Mouse (Mus musculus) liver, postnatal 0 days (tissue): ENCODE results near the gene Krtap9-3. TPM values are rescaled to one million over a fixed set of nuclear protein-coding genes. Genes with fewer than 3 reads are reported as not detected.
"Not testable (repeated sequence)": the region's sequence is repeated elsewhere in the genome, so short reads cannot be mapped to it uniquely, and the experiment has no call there.

Source experiments
- ATAC-seq: fragments of 200-750 bp; cut with Nextera tagmentation; 2 replicates; pipeline ENCODE4 v1.8.0; 2017; ENCODE audit warnings: mild to moderate bottlenecking, moderate library complexity
- DNase-seq: peaks from one replicate; pipeline ENCODE4 v3.0.0-alpha.2; 2016
- H3K27ac ChIP-seq: fragments of 300-500 bp; sonication (generic); 2 replicates; pipeline ENCODE4 v1.5.1; 2014; ENCODE audit warnings: antibody characterized with exemption, moderate library complexity, mild to moderate bottlenecking, low read depth
- H3K27me3 ChIP-seq: fragments of 300-500 bp; sonication (generic); 2 replicates; pipeline ENCODE4 v1.6.1; 2014; ENCODE audit warnings: low read length, control low read depth, mixed read lengths; ENCODE audit not compliant: insufficient read depth
- H3K36me3 ChIP-seq: fragments of 300-500 bp; sonication (generic); replicated peaks from 2 replicates; pipeline ENCODE4 v1.6.1; 2014; ENCODE audit warnings: mild to moderate bottlenecking, control low read depth, low read length, moderate library complexity, mixed read lengths; ENCODE audit not compliant: insufficient read depth
- H3K4me1 ChIP-seq: fragments of 300-500 bp; sonication (generic); 2 replicates; pipeline ENCODE4 v1.6.1; 2014; ENCODE audit warnings: antibody characterized with exemption, mild to moderate bottlenecking, control low read depth; ENCODE audit not compliant: insufficient read depth
- H3K4me2 ChIP-seq: fragments of 300-500 bp; sonication (generic); 2 replicates; pipeline ENCODE4 v1.6.1; 2014; ENCODE audit warnings: low read depth, mild to moderate bottlenecking, low read length, moderate library complexity, mixed read lengths
- H3K4me3 ChIP-seq: fragments of 300-500 bp; sonication (generic); 2 replicates; pipeline ENCODE4 v1.5.1; 2014; ENCODE audit warnings: low read depth, low read length
- H3K9ac ChIP-seq: fragments of 300-500 bp; sonication (generic); replicated peaks from 2 replicates; pipeline ENCODE4 v1.6.1; 2014; ENCODE audit warnings: mild to moderate bottlenecking, moderate library complexity
- H3K9me3 ChIP-seq: fragments of 300-500 bp; sonication (generic); 2 replicates; pipeline ENCODE4 v1.6.1; 2016; ENCODE audit warnings: mild to moderate bottlenecking, control low read depth, low read length, mixed read lengths
- CTCF ChIP-seq: sonication (generic); IDR thresholded peaks from 2 replicates; pipeline ENCODE4 v1.5.1; 2016; ENCODE audit warnings: antibody characterized with exemption, low read depth
- EP300 ChIP-seq: IDR thresholded peaks from 2 replicates; pipeline ENCODE4 v1.6.1; 2016; ENCODE audit warnings: antibody characterized with exemption, low read depth, mild to moderate bottlenecking
- WGBS: fragments of 180-500 bp; shearing (Covaris S2); extraction: QIAGEN DNeasy Blood & Tissue Kit; methylation state at CpG from one replicate; pipeline ENCODE4 v1.1.7; 2014; ENCODE audit not compliant: insufficient replicate concordance; 5-methylcytosine and 5-hydroxymethylcytosine counted together
- polyA plus RNA-seq: library from polyadenylated mRNA; unstranded; fragments of >200 nt; fragmentation: Nextera tagmentation; extraction: Ambion mirVana; gene quantifications from 2 replicates; pipeline ENCODE4 v1.2.1, GENCODE M21; 2015

Krtap9-3 gene
- polyA plus RNA-seq, 1 experiment from 2014 or later, result not detected

DNA sequence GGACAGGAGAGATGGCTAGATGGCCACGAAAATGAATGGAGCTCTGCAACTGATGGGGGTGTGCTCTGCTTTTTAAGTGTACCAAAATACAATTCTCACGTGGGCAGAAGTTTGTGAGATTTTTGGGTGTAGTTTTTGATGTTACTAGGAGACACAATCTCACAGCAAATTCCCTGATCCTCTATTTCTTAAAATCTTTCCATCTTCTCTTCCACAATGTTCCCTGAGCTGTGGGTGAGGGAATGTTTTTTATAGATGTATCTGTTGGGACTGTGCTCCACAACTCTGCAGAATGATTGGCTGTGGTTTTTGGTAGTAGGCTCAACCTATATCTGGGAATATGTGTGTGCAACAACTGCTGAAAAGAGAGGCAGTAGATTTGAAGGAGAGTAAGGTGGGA, 35.4 kb upstream of the Krtap9-3 start:
- no peak overlapping the region for H3K9ac ChIP-seq
- H3K27me3 ChIP-seq, result no peaks in the 10 kb centered on the region
- no peaks in the 10 kb centered on the region for H3K9me3 ChIP-seq
- H3K4me3 ChIP-seq, result no peak overlapping the region
- H3K4me1 ChIP-seq, result no peaks in the 10 kb centered on the region
- H3K4me2 ChIP-seq, result no peak overlapping the region
- ATAC-seq, result no peak
- no peak overlapping the region for H3K27ac ChIP-seq
- 53% methylated on average over 2 of the region's 2 CpGs for WGBS
- DNase-seq, result no peak
- no peaks in the 10 kb centered on the region for H3K36me3 ChIP-seq
- TF ChIP-seq EP300 (no peak), CTCF (no peak)

- DNase-seq, result no peak
These were observed 33.0 kb upstream of the Krtap9-3 start for GRCm38 (mm10) chr11:99630890-99631289.

GRCm38 (mm10) chr11:99628138-99628537, 30.2 kb upstream of the Krtap9-3 start, which contains the start of gene Krtap4-1:
Gene Krtap4-1, minus strand, starts transcription at chr11:99628238.
- Histone ChIP-seq H3K36me3 (no peaks in the 10 kb centered on the region), H3K27me3 (no peaks in the 10 kb centered on the region), H3K9me3 (no peaks in the 10 kb centered on the region), H3K4me1 (no peaks in the 10 kb centered on the region), H3K9ac (no peak within 1 kb of the TSS), H3K27ac (no peak within 1 kb of the TSS), H3K4me2 (no peak within 1 kb of the TSS), H3K4me3 (no peak within 1 kb of the TSS)
- WGBS, result 70% methylated on average over 4 of the region's 4 CpGs
- no peak for DNase-seq
- no peak for TF ChIP-seq EP300
- no peak for TF ChIP-seq CTCF
- ATAC-seq, result no peak

More at GRCm38 (mm10) chr11:99630890-99631289, 33.0 kb upstream of the Krtap9-3 start:
- Histone ChIP-seq H3K9me3 (no peaks in the 10 kb centered on the region), H3K27ac (no peak overlapping the region), H3K4me3 (no peak overlapping the region), H3K9ac (no peak overlapping the region), H3K27me3 (no peaks in the 10 kb centered on the region), H3K36me3 (no peaks in the 10 kb centered on the region), H3K4me1 (no peaks in the 10 kb centered on the region), H3K4me2 (no peak overlapping the region)
- ATAC-seq, result no peak
- TF ChIP-seq EP300 (no peak), CTCF (no peak)
- WGBS, result 63% methylated on average over 3 of the region's 3 CpGs

- H3K4me1 ChIP-seq, result no peaks in the 10 kb centered on the region
- no peak within 1 kb of the TSS for H3K4me3 ChIP-seq
- no peak for DNase-seq
- no peaks in the 10 kb centered on the region for H3K9me3 ChIP-seq
- H3K27ac ChIP-seq, result no peak within 1 kb of the TSS
- H3K9ac ChIP-seq, result no peak within 1 kb of the TSS
- no peak within 1 kb of the TSS for H3K4me2 ChIP-seq
- TF ChIP-seq CTCF (no peak), EP300 (no peak)
- ATAC-seq, result no peak
- no peaks in the 10 kb centered on the region for H3K27me3 ChIP-seq
- WGBS, result 71% methylated on average over 2 of the region's 2 CpGs
- no peaks in the 10 kb centered on the region for H3K36me3 ChIP-seq
These were observed 22.4 kb upstream of the Krtap9-3 start, which contains the start of gene Gm11562 for GRCm38 (mm10) chr11:99620335-99620734. Gene Gm11562, minus strand, starts transcription at chr11:99620435.

GRCm38 (mm10) chr11:99614796-99615363, 17.0 kb upstream of the Krtap9-3 start, which contains the start of gene Krtap2-4:
Gene Krtap2-4, minus strand, starts transcription at chr11:99614846.
- H3K4me1 ChIP-seq, result no peaks in the 10 kb centered on the region
- H3K27ac ChIP-seq, result no peak within 1 kb of the TSS
- no peak within 1 kb of the TSS for H3K9ac ChIP-seq
- no peaks in the 10 kb centered on the region for H3K36me3 ChIP-seq
- no peak for ATAC-seq
- no peaks in the 10 kb centered on the region for H3K27me3 ChIP-seq
- H3K4me2 ChIP-seq, result no peak within 1 kb of the TSS
- no peaks in the 10 kb centered on the region for H3K9me3 ChIP-seq
- DNase-seq, result no peak
- H3K4me3 ChIP-seq, result no peak within 1 kb of the TSS
- TF ChIP-seq EP300, result no peak
- TF ChIP-seq CTCF, result no peak
- WGBS, result 61% methylated on average over 3 of the region's 3 CpGs

- 64% methylated on average over 1 of the region's 2 CpGs for WGBS
- H3K27me3 ChIP-seq, H3K9ac ChIP-seq, H3K4me1 ChIP-seq, DNase-seq, H3K27ac ChIP-seq, H3K4me2 ChIP-seq, H3K4me3 ChIP-seq, ATAC-seq, H3K9me3 ChIP-seq, H3K36me3 ChIP-seq: not testable (repeated sequence)
These were observed 12.2 kb upstream of the Krtap9-3 start, which contains the start of gene Gm11937 for GRCm38 (mm10) chr11:99610089-99610488. Gene Gm11937, minus strand, starts transcription at chr11:99610189.

- 54% methylated on average over 1 of the region's 1 CpGs for WGBS
- no peaks in the 10 kb centered on the region for H3K9me3 ChIP-seq
- no peaks in the 10 kb centered on the region for H3K27me3 ChIP-seq
- H3K4me3 ChIP-seq, result no peak overlapping the region
- H3K27ac ChIP-seq, result no peak overlapping the region
- DNase-seq, result no peak
- no peaks in the 10 kb centered on the region for H3K36me3 ChIP-seq
- H3K4me2 ChIP-seq, result no peak overlapping the region
- no peaks in the 10 kb centered on the region for H3K4me1 ChIP-seq
- no peak overlapping the region for H3K9ac ChIP-seq
- ATAC-seq, result no peak
- no peak for TF ChIP-seq CTCF
These were observed 11.2 kb upstream of the Krtap9-3 start for GRCm38 (mm10) chr11:99609126-99609525.

- H3K36me3 ChIP-seq, result not testable (repeated sequence)
These were observed 5.3 kb upstream of the Krtap9-3 start, which contains the start of gene Gm11938 for GRCm38 (mm10) chr11:99603208-99603607. Gene Gm11938, minus strand, starts transcription at chr11:99603308.

More at GRCm38 (mm10) chr11:99603208-99603607, 5.3 kb upstream of the Krtap9-3 start, which contains the start of gene Gm11938:
- not testable (repeated sequence) for H3K27me3 ChIP-seq, H3K4me2 ChIP-seq, H3K4me3 ChIP-seq, H3K9ac ChIP-seq, H3K9me3 ChIP-seq, H3K27ac ChIP-seq, DNase-seq, ATAC-seq, H3K4me1 ChIP-seq
- 70% methylated on average over 1 of the region's 1 CpGs for WGBS
